ENCODE assay signal across 8 mouse cellular contexts in genomic region chr3:60472681-60473177, GRCm38 (mm10). TPM values are rescaled to one million over a fixed set of nuclear protein-coding genes. Genes with fewer than 3 reads are reported as not detected.
A peak's percentile ranks its signal among the peaks of the same experiment; 100 is the strongest.
DNase-seq lines count a peak whose midpoint lies in the region; ATAC-seq lines count a peak whose summit lies in the region.

Gene Mbnl1, plus strand, starts transcription at chr3:60472830.

- DNase-seq in kidney, adult 11 months, result no peak
- no peak for DNase-seq in adrenal gland, postnatal 14 days
- no peak for DNase-seq in gastrocnemius, adult 18-20 months (ENCODE audit: low spot score)
- DNase-seq in urinary bladder, postnatal 36 days (ENCODE audit: low spot score in 2 of 2), result no peak

- no peak within 1 kb of the TSS for H3K4me3 ChIP-seq in kidney, embryonic 16.5 days (ENCODE audit: low read length)
- H3K4me3 ChIP-seq in hindbrain, embryonic 15.5 days, result no peak within 1 kb of the TSS
- H3K4me3 ChIP-seq in liver, embryonic 16.5 days (ENCODE audit: low read depth, low read length), result peak within 1 kb of the TSS; percentile 52
- H3K4me3 ChIP-seq in stomach, embryonic 15.5 days (replicated peaks), result no peak within 1 kb of the TSS

- H3K9ac ChIP-seq in kidney, embryonic 16.5 days (replicated peaks; ENCODE audit: low read length), result no peak within 1 kb of the TSS
- H3K9ac ChIP-seq in hindbrain, embryonic 15.5 days, result no peak within 1 kb of the TSS
- H3K9ac ChIP-seq in liver, embryonic 16.5 days (ENCODE audit: low read depth, low read length), result peak within 1 kb of the TSS; percentile 38
- H3K9ac ChIP-seq in stomach, embryonic 15.5 days, result no peak within 1 kb of the TSS

- H3K4me2 ChIP-seq in kidney, embryonic 16.5 days (replicated peaks; ENCODE audit: low read depth, low read length), result no peak within 1 kb of the TSS
- H3K4me2 ChIP-seq in hindbrain, embryonic 15.5 days, result no peak within 1 kb of the TSS
- H3K4me2 ChIP-seq in liver, embryonic 16.5 days (ENCODE audit: low read depth, low read length), result peak within 1 kb of the TSS; percentile 69
- no peak within 1 kb of the TSS for H3K4me2 ChIP-seq in stomach, embryonic 15.5 days

- no peak for ATAC-seq in kidney, embryonic 16.5 days (ENCODE audit: low FRiP score, low TSS enrichment)
- ATAC-seq in hindbrain, embryonic 15.5 days (ENCODE audit: low FRiP score, low read depth), result no peak
- ATAC-seq in liver, embryonic 16.5 days (ENCODE audit: low read depth), result 0 out of 2 replicates have a peak, but pooled peaks have one; percentile 6
- ATAC-seq in stomach, embryonic 15.5 days (ENCODE audit: insufficient read depth, low FRiP score, low read depth), result no peak

- no peaks in the 10 kb centered on the region for H3K27me3 ChIP-seq in kidney, embryonic 16.5 days (ENCODE audit: insufficient read depth, low read length)
- H3K27me3 ChIP-seq in hindbrain, embryonic 15.5 days, result no peaks in the 10 kb centered on the region
- no peaks in the 10 kb centered on the region for H3K27me3 ChIP-seq in liver, embryonic 16.5 days (ENCODE audit: control insufficient read depth, insufficient read depth, low read depth, low read length)
- no peaks in the 10 kb centered on the region for H3K27me3 ChIP-seq in stomach, embryonic 15.5 days (replicated peaks)

- 49% methylated on average over 5 of the region's 5 CpGs for WGBS in kidney, embryonic 16.5 days
- WGBS in hindbrain, embryonic 15.5 days, result 72% methylated on average over 5 of the region's 5 CpGs
- WGBS in liver, embryonic 16.5 days (ENCODE audit: insufficient replicate concordance), result 10% methylated on average over 5 of the region's 5 CpGs
- 40% methylated on average over 5 of the region's 5 CpGs for WGBS in stomach, embryonic 15.5 days

- H3K9me3 ChIP-seq in kidney, embryonic 16.5 days (ENCODE audit: low read length), result no peaks in the 10 kb centered on the region
- H3K9me3 ChIP-seq in hindbrain, embryonic 15.5 days, result no peaks in the 10 kb centered on the region
- no peaks in the 10 kb centered on the region for H3K9me3 ChIP-seq in liver, embryonic 16.5 days (replicated peaks; ENCODE audit: control insufficient read depth, low read length)
- no peaks in the 10 kb centered on the region for H3K9me3 ChIP-seq in stomach, embryonic 15.5 days

- H3K36me3 ChIP-seq in kidney, embryonic 16.5 days (ENCODE audit: insufficient read depth, low read length), result no peaks in the 10 kb centered on the region
- no peaks in the 10 kb centered on the region for H3K36me3 ChIP-seq in hindbrain, embryonic 15.5 days
- H3K36me3 ChIP-seq in liver, embryonic 16.5 days (ENCODE audit: control insufficient read depth, insufficient read depth), result no peaks in the 10 kb centered on the region
- H3K36me3 ChIP-seq in stomach, embryonic 15.5 days, result no peaks in the 10 kb centered on the region

- H3K27ac ChIP-seq in kidney, embryonic 16.5 days (ENCODE audit: low read length), result no peak within 1 kb of the TSS
- H3K27ac ChIP-seq in hindbrain, embryonic 15.5 days (replicated peaks), result no peak within 1 kb of the TSS
- peak within 1 kb of the TSS; percentile 81 for H3K27ac ChIP-seq in liver, embryonic 16.5 days (ENCODE audit: low read length)
- no peak within 1 kb of the TSS for H3K27ac ChIP-seq in stomach, embryonic 15.5 days

- H3K4me1 ChIP-seq in kidney, embryonic 16.5 days (ENCODE audit: insufficient read depth, low read length), result no peaks in the 10 kb centered on the region
- H3K4me1 ChIP-seq in hindbrain, embryonic 15.5 days (replicated peaks), result no peaks in the 10 kb centered on the region
- H3K4me1 ChIP-seq in liver, embryonic 16.5 days (ENCODE audit: control insufficient read depth, low read depth, low read length), result peaks cover 4% of the 10 kb centered on the region
- H3K4me1 ChIP-seq in stomach, embryonic 15.5 days, result no peaks in the 10 kb centered on the region

RNA-seq across cellular contexts. Expression of gene Mbnl1, which starts in this region (rescaled TPM):
- polyA plus RNA-seq in kidney, embryonic 16.5 days (2015; fragmentation: Nextera tagmentation; extraction: Ambion mirVana), result 83.6 and 88.5 TPM in 2 replicates
- 355 and 386 TPM in 2 replicates for total RNA-seq in adrenal gland, postnatal 14 days (2021)
- 100 to 1,000 TPM; 501 to 534 TPM for total RNA-seq in gastrocnemius, adult 18-20 months (2021)
- polyA plus RNA-seq in hindbrain, embryonic 15.5 days (2015; fragmentation: Nextera tagmentation; extraction: Ambion mirVana), result 46.0 and 47.6 TPM in 2 replicates
- 88.6 and 88.7 TPM in 2 replicates for polyA plus RNA-seq in liver, embryonic 16.5 days (2015; fragmentation: Nextera tagmentation; extraction: Ambion mirVana)
- 104 and 107 TPM in 2 replicates for polyA plus RNA-seq in stomach, embryonic 15.5 days (2015; fragmentation: Nextera tagmentation; extraction: Ambion mirVana)
